Mouse (Mus musculus) telencephalon, adult 2 months (tissue): Measurements from ENCODE around the gene Alox12b.

Experiments used
- DNase-seq: peaks from one replicate; pipeline ENCODE4 v3.0.0-alpha.2; 2011; ENCODE audit warnings: low read depth, low spot score

The Alox12b gene

GRCm38 (mm10) chr11:69156800-69157199 is at the start of gene Alox12b:
Gene Alox12b, plus strand, starts transcription at chr11:69156989.
- no peak for DNase-seq

GRCm38 (mm10) chr11:69107676-69108075 is 49.1 kb upstream of the Alox12b start:
- no peak for DNase-seq

GRCm38 (mm10) chr11:69108223-69108622 is 48.6 kb upstream of the Alox12b start:
- DNase-seq = no peak

- DNase-seq = no peak
Measured at GRCm38 (mm10) chr11:69109032-69109900, 47.5 kb upstream of the Alox12b start.

- no peak for DNase-seq
Measured at GRCm38 (mm10) chr11:69110319-69111046, 46.3 kb upstream of the Alox12b start.

- DNase-seq = no peak
Measured at GRCm38 (mm10) chr11:69111051-69111810, 45.6 kb upstream of the Alox12b start.

GRCm38 (mm10) chr11:69111865-69112264 is 44.9 kb upstream of the Alox12b start:
- DNase-seq = no peak

GRCm38 (mm10) chr11:69114018-69114417 is 42.8 kb upstream of the Alox12b start:
- DNase-seq = no peak

- DNase-seq = no peak
Measured at GRCm38 (mm10) chr11:69114621-69115020, 42.2 kb upstream of the Alox12b start.

GRCm38 (mm10) chr11:69116843-69117242 is 39.9 kb upstream of the Alox12b start:
- no peak for DNase-seq

GRCm38 (mm10) chr11:69117737-69118695 is 38.8 kb upstream of the Alox12b start:
- no peak for DNase-seq

GRCm38 (mm10) chr11:69118765-69119164 is 38.0 kb upstream of the Alox12b start:
- DNase-seq = no peak

- DNase-seq = no peak
Measured at GRCm38 (mm10) chr11:69119446-69120155, 37.2 kb upstream of the Alox12b start.

- no peak for DNase-seq
Measured at GRCm38 (mm10) chr11:69120221-69121000, 36.4 kb upstream of the Alox12b start, which contains the start of gene Hes7. Gene Hes7, plus strand, starts transcription at chr11:69120404.

- no peak for DNase-seq
Measured at GRCm38 (mm10) chr11:69121001-69121740, 35.6 kb upstream of the Alox12b start.

GRCm38 (mm10) chr11:69121741-69122335 is 35.0 kb upstream of the Alox12b start:
- DNase-seq = no peak

GRCm38 (mm10) chr11:69122336-69122951 is 34.3 kb upstream of the Alox12b start, which contains the start of gene 9130213A22Rik:
Gene 9130213A22Rik, minus strand, starts transcription at chr11:69122589.
- DNase-seq = no peak
